Mouse (Mus musculus): Measurements from ENCODE around the gene Inpp4a. TPM values are rescaled to one million over a fixed set of nuclear protein-coding genes. Genes with fewer than 3 reads are reported as not detected.

Inpp4a gene
- total RNA-seq, 2 experiments from 2014 or later: 23.2 to 44.2 TPM

DNA sequence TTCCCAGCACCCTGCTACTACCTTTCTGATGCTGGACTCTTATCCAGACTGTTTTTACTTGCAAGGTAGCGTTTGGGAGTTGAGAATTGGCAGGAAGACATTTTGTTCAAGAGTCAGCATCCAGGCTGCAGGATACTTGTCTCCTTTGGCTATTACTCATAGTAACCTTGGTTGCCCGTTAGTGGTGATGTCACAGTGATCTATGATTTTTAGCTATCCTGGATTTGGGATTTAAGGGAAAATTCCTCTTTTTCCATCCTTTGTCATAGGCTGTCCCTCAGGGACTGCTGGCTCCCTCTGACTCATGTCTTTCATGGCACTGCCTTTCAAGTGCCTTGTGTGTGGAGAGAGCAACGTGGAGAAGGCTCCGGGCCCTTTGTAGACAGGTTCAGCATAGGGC lies 53.8 kb downstream of the Inpp4a start:
- no peak for ATAC-seq (ENCODE audit: poor library complexity, severe bottlenecking)

DNA sequence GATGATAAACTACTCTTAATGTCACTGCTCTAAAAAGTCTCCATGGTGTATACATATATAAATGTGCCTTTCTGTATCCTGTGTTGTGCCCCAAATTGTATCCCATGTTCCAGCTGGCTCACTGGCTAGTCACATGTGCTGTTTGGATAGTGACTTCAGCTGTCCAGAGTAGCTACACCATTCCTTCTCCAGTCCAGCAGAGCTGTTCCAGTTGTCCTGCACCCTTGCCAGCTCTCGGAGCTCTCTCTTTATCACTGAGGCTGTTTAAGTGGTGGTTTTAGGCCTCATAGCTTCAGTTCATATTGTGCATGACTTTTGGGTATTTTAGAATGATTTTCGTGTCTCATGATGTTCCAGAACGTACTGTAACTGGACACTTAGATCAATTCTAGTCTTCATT lies 55.8 kb downstream of the Inpp4a start:
- no peak for ATAC-seq (ENCODE audit: poor library complexity, severe bottlenecking)

DNA sequence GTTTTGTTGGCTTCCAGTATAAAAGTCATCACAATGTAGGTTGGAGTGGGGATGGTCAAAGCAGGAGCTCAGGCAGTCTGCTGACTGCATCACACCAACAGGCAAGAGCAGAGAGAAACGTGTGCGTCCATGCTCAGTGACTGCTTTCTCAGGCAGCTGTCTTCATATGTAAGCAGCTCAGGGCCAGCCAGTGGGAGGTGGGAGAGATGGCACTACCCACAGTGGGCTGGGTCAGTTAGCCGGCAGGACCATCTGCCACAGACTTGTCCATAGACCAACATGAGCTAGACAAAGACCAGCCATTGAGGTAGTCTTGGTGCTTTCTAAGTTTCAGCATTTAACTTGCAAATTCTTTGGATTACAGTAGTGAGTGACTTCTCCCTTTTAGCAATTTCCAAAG lies 56.6 kb downstream of the Inpp4a start:
- ATAC-seq (ENCODE audit: poor library complexity, severe bottlenecking): no peak

DNA sequence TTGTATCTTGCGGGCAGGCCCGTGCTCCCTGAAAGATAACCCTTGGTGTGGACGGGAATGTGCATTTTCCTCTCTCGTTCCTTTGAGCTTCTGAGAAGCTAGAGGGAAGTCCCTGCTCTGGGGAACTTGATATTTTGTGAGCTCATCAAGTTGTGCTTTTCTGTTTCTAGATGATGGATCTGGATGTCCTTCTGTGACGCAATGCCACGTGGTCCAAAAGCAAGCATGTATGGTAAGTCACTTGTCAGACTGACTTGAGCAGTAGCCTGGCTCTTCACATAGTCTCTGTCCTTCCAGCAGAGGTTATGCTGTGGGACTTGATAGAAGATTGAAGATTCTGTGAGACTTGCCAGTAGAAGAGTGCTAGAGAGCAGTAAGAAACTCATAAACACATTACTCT lies 57.5 kb downstream of the Inpp4a start:
- no peak for ATAC-seq (ENCODE audit: poor library complexity, severe bottlenecking)

DNA sequence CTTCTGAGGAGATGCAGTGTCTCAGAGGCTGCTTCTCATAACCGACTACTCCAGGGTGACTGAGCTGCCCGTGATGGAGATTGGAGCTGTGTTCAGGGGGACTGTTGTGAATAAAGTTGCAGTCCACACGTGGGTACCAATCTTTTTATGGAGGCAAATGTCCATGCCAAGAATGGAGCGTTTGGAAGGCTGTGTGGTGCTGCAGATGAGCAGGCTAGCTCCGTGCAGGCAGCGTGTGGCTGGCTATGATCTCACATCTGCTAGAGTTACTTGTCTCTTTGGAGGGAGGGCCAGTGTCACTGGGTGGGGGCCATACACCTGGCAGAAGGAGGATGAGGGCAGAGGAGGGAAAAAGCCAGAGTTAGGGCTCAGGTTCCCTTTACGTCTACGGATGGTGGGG lies 59.0 kb downstream of the Inpp4a start:
- ATAC-seq (ENCODE audit: poor library complexity, severe bottlenecking): no peak

DNA sequence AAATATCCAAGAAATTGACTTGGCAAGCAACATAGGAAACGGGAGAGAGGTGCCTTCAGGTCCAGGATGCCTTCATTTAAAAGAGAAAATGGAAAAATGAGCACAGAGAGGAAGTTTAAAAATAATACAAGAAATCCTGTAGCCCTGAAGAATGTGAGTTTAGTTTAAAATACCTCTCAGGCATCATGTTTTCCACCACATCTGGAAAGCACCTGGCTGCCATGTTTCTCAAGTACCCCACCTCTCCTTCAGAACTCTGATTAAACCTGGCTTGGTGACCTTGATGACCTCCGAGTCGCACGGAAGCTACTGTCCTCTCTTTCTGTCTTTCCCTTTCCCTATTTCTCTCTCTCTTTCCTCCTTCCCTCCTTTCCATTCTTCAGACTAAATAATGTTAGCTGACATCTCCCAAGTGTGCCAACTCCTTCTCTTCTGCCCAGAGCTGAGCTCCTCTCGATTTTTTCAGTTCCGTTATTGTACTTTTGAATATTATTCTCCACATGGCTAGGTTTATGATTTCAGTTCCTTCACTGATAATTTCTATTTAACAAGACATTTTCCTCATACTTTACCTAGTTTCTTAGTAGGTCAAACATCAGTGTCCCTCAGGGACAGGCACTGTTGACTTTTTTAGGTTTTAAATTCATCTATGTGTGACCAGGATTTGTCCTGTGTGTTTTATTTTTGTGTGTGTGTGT lies 59.9 kb downstream of the Inpp4a start:
- no peak for ATAC-seq (ENCODE audit: poor library complexity, severe bottlenecking)

DNA sequence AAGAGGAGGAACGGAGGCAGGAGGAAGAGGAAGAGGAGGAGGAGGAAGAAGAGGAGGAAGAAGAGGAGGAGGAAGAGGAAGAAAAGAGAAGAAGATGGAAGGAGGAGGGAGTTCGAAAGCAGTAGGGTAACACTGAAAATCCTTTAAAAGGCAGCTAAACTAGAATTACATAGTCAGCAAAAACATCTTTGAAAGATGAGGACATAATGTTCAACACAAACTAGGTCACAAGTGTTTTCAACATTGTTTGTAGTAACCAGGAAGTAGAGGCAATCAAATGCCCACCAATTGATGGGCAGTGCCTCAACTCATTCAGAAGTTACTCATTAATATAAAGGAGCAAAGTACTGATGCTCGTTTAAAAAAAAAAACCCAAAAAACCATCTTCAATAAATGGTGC lies 61.1 kb downstream of the Inpp4a start:
- no peak for ATAC-seq (ENCODE audit: poor library complexity, severe bottlenecking)

DNA sequence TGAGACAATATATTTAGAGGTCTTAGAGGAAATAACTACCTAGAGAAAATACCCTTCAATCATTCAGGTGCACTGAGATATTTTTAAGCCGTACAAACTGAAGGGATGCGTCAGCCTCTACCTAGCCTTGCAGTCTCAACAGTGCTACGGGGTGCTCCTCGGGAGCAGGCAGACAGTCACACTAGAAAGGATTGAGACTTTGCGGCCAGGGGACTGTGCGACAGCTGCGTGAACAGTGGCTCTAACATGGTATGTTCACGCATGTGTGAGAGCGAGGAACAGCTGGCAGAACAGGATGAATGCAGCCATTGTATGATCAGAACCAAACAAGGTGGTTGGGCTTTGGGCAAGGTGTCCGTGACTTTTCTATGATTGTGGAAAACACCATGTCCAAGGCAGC lies 63.1 kb downstream of the Inpp4a start:
- no peak for ATAC-seq (ENCODE audit: poor library complexity, severe bottlenecking)

DNA sequence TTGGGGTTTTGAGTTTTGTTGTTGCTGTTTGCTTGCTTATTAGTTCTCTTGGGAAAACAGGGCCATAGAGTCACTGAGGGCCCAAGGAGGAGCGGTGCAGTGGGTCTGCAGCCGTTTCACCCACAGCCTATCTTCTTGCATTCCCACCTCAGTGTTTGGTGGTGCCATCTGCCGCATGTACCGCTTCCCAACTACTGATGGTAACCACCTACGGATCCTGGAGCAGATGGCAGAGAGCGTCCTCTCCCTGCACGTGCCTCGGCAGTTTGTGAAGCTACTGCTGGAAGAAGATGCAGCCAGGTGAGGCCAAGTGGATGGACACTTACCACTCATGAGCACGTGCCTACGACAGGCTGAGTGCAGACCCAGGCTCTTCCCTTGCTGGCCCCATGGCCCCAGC lies 68.5 kb downstream of the Inpp4a start:
- ATAC-seq (ENCODE audit: poor library complexity, severe bottlenecking): no peak

DNA sequence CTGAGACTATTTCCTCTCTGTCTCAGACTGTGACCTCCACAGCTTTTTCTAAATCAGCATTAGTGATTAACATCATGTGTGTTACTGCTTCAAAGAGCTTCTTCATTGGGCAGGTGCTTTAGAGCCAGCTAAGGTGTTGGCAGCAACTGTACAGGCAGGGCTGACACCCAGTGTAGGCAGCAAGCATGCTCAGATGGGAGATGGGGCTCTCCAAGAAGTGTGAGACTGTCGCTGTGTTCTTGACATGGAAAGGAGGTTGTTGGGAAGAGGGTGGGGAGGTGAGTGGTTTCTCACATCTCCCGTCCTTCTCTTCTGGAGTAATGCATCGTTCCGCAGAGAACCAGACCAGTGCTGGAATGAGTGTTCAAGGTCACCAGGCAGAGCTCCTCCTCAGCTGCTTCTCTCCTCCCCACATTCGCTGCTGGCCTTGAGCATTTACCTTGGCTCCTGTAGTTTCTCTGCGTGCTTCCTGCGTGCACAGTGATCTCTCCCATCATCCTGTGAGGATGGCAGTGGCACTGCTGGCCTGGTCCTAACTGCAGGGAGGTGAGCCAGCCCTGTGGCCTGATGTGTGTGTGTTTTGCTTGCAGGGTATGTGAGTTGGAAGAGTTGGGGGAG lies 69.2 kb downstream of the Inpp4a start:
- no peak for ATAC-seq (ENCODE audit: poor library complexity, severe bottlenecking)

DNA sequence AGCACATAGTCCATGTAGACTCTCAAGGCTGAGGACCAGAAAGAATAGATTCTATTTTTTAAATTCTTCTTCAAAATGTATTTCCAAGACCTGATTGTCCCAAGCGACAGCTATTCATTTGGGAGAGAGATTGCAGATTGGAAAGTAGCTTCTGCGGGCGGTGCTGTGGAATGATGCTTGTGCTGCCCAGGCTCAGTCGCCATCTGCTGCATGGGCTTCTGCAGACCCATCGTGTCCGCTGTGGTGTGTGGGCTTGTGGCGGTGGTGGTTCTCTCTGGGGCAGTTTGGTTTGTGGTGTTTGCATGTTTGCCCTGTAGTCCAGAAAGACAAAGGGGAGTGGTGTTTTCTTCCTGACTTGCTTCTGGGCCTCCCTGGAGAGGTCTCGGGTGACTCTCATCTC lies 76.5 kb downstream of the Inpp4a start:
- no peak for ATAC-seq (ENCODE audit: poor library complexity, severe bottlenecking)

DNA sequence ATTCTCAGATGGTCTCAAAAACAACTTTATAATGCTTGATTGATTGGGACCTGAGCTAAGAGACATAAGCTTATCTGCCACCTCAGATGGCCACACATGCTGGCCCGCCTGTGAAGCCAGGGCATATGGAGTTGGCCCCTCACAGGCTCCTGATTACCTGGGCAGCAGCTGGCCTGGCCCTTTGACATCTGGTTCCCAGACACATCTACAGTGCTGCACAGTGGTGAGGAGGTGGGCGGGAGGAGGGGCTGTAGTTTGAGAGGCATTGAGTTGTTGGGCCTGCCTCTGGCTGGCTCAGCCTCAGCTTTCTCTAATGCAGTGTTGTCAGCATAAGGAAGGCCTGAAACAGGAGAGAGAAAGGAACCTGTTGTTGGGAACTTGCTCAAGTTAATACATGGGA lies 77.1 kb downstream of the Inpp4a start:
- no peak for ATAC-seq (ENCODE audit: poor library complexity, severe bottlenecking)

DNA sequence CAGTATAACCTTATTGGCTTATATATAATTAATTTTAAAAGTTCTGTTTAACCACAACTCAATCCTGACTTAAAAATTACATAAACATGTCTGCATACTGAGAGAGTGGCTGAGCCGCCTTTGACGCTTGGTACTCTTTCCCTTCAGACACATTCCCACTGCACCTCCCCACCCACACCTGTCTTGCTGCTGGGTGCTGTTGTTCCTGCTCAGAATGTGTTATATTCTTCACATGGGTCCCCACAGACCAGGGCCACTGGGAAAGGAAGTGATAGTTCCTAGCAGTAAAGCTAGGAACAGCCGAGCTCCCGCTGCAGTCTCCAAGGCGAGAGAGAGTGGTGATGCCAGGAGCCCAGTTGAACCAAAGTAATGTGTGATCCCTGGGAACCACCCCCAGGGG lies 78.4 kb downstream of the Inpp4a start:
- ATAC-seq (ENCODE audit: poor library complexity, severe bottlenecking): no peak

DNA sequence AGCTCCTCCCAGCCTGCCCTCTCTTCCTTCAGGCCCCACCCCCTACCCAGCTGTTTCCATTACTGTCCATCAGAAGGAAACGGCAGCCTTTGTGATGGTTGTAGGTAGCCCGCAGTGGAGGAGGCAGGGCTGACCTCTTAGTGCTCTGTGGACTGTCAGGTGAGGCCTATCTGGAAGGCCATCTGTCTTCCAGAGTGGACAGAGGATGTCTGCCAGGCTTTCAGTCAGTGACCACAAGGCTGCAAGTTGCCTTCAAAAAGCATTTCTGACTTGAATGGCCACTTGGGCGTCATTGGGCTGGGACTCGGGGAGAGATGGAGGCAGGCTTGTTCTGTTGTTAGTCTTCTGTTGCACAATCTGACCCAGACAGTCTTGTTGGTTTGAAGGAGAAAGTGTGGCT lies 79.9 kb downstream of the Inpp4a start:
- no peak for ATAC-seq (ENCODE audit: poor library complexity, severe bottlenecking)

DNA sequence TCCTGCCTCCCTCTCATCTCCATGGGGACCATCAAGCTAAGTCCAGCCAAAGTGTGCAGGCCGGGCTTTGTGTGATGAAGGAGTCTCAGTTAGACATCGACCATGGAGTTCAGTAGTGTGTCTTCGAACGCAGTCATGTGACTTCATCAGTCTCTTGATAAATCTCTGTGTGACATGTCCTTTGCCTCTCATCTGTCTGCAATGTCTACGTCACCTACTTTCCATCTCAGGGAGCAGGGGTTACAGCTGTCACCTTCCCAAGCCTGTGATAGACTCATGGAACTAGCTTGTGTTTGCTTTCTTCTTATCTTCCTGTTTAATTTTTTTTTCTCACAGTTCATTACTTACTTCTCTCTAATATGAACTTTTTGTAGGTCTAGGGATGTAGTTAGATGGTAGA lies 81.2 kb downstream of the Inpp4a start:
- no peak for ATAC-seq (ENCODE audit: poor library complexity, severe bottlenecking)

DNA sequence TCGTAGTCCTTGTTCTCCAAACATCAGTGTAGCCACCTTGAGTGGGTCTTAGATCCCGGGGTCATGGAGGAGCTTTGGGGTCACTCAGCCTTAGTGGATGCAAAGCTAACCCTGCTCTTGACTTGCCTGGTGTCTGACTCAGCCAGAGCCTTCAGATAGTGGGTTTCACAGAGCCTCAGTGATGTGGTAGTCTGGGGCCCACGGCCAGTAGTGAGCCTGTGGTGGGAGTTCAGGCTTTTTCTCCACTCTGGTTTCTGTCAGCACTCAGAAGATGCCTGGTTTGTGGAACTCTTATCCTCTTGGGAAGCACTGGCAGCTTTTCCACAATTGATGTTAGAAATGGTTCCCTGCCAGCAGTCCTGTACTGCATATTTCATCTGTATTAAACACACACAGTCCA lies 84.6 kb downstream of the Inpp4a start:
- no peak for ATAC-seq (ENCODE audit: poor library complexity, severe bottlenecking)

DNA sequence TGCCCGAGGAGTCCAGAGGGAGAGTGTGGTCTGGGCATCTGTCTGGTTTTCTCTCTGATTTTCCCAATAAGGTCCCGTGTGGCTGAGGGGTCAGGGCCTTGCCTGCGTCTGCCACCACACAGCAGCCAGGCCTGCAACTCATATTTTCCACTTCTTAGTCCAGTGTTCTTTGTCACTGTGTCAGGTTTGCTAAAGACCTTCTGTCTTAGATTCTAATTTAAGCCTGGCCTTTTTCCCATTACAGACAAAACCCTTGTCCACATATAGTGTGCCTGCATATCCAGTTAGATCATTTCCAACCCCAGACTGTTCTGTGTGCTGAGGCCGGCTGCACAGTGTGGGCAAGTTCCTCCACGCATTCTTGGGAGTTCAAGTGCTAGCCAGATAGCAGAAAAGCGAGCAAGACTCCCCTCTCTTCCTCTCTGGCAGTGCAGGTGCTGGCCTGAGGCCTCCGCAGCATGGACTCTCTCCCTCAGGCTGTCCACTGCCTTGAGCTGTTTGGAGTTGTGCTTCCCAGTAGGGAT lies 86.8 kb downstream of the Inpp4a start:
- ATAC-seq (ENCODE audit: poor library complexity, severe bottlenecking): no peak

DNA sequence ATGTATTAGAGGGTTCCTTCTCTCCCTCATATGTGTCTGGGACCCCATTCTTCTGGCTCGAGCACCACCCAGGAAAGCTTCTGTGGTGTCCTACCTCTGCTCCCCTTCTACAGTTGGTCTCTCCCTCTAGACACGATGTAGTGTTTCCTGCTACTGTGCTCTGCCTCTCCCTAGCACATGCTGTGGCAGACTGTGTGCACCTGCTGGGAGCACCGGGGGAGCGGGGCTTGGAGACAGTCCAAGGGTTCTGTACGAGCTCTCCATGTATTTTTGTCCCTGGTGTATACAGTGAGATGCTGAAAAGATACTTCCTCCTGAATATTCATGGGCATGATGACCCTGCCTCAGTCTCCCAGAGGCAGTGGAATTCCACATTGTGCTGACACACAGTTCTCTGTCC lies 93.5 kb downstream of the Inpp4a start:
- no peak for ATAC-seq (ENCODE audit: poor library complexity, severe bottlenecking)

DNA sequence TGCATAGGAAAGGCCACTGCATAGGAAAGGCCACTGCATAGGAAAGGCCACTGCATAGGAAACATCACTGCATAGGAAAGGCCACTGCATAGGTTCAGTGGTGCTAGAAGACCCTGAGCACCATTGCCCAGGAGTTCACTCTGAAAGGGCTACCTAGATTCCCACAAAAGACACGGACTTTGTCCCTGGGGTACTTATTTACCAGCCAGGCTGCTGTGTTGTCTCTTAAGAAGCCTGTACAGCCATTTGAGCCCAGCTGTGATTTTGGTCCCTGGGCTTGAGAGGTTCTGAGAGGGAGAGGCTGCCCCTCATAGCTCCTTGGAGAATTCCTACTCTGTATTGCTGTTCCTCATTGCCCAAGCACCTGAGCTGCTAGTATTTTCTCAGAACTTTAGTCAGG lies 96.8 kb downstream of the Inpp4a start:
- ATAC-seq (ENCODE audit: poor library complexity, severe bottlenecking): no peak

DNA sequence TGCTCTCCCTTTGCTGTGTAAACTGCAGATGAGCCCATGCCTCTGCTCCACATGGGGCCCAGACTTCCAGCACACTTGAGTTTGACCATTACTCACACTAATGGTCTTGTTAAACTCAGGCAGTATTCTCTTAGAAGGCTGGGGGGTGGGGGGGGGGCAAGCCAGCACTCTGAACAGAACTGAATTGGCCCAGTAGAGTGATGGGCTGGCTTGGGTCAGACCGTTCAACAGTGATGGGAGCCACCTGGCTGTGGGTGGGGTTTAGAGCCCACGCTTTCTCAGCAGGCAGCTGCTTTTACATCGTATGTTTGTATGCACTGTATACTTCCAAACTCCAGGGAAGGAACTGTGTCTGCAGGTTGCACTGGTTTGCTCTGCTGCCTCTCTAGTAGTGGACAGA lies 99.3 kb downstream of the Inpp4a start:
- no peak for ATAC-seq (ENCODE audit: poor library complexity, severe bottlenecking)

DNA sequence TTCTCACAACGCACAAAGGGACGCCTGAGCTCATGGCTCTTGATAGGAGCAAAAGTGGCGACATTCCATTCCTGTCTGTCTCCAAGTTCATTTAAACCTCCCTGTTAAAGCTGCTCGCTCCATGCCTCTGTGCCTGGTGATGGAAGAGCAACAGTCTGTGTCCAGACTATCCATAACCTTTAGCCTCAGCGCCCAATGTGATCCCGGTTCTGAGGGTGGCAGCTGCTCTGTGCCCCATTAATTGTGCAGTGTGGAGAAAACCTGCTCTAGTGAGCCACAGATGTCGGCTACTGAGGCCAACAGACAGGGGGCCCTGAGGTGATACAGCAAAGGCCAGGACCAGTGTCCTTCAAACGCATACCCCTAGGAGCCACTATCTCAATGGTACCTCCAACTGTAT lies 100.1 kb downstream of the Inpp4a start:
- ATAC-seq (ENCODE audit: poor library complexity, severe bottlenecking): no peak

DNA sequence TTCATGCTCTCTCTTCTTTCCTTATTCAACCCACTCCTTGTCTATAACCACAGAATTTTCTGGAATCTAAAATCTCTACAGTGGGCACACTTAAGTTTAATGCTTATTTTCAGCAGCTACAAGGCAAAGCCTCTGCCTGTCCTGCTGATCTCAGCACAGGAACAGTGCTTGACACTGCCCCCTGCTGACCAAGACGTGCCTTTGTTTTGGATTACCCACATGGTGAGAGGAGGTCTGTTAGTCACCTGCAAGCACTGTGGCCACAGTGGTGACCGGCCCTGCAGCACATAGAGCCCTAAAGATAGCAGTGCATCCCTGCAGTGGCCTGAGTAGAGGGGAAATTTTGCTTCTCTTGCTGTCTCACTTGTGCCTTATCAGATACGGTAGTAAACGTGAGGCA lies 102.0 kb downstream of the Inpp4a start:
- ATAC-seq (ENCODE audit: poor library complexity, severe bottlenecking): peak; percentile 68

DNA sequence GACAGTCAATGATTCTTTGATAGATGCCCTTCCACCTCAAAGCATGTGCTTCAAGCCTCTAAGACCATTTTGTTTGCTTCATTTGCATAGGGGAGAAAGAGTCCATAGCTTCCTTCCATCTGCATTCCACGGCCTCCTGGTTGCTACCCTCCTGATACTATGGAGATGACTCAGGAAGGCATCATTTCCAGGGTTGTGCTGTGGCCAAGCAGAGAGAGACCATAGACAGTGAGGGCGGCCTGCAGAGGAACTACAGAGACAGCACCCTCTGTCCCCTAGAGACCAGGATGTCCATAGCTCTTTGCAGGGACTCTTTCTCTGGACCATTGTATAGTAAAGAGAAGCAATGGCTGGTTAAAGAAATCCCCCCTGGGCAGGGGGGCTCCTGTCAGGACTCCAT lies 105.5 kb downstream of the Inpp4a start:
- no peak for ATAC-seq (ENCODE audit: poor library complexity, severe bottlenecking)

Measured in megakaryocyte, adult 5-6 weeks (primary cell).